Mouse (Mus musculus) midbrain, embryonic 11.5 days (tissue): ENCODE data around the gene Mup8. TPM values are rescaled to one million over a fixed set of nuclear protein-coding genes. Genes with fewer than 3 reads are reported as not detected.
"Not testable (repeated sequence)": the region's sequence is repeated elsewhere in the genome, so short reads cannot be mapped to it uniquely, and the experiment has no call there.

Source experiments
- ATAC-seq: fragments of 200-750 bp; cut with Nextera tagmentation; 2 replicates; pipeline ENCODE4 v1.8.0; 2017; ENCODE audit warnings: moderate TSS enrichment, moderate library complexity; ENCODE audit not compliant: low FRiP score
- DNase-seq: peaks from one replicate; pipeline ENCODE4 v3.0.0; 2015; ENCODE audit warnings: low spot score; ENCODE audit errors: missing footprints
- H3K27ac ChIP-seq: fragments of 300-500 bp; sonication (generic); 2 replicates; pipeline ENCODE4 v1.5.1; 2014; ENCODE audit warnings: low read depth, low read length
- H3K27me3 ChIP-seq: fragments of 300-500 bp; sonication (generic); 2 replicates; pipeline ENCODE4 v1.6.1; 2014; ENCODE audit warnings: mild to moderate bottlenecking, low read length, moderate library complexity, mixed read lengths; ENCODE audit not compliant: control insufficient read depth, insufficient read depth
- H3K36me3 ChIP-seq: fragments of 300-500 bp; sonication (generic); 2 replicates; pipeline ENCODE4 v1.6.1; 2014; ENCODE audit warnings: mild to moderate bottlenecking, low read length, moderate library complexity, mixed read lengths; ENCODE audit not compliant: control insufficient read depth, insufficient read depth
- H3K4me1 ChIP-seq: fragments of 300-500 bp; sonication (generic); 2 replicates; pipeline ENCODE4 v1.6.1; 2014; ENCODE audit warnings: low read length; ENCODE audit not compliant: control insufficient read depth, insufficient read depth
- H3K4me2 ChIP-seq: fragments of 300-500 bp; sonication (generic); 2 replicates; pipeline ENCODE4 v1.6.1; 2014; ENCODE audit warnings: mild to moderate bottlenecking, moderate library complexity
- H3K4me3 ChIP-seq: fragments of 300-500 bp; sonication (generic); 2 replicates; pipeline ENCODE4 v1.5.1; 2014; ENCODE audit warnings: low read depth, low read length
- H3K9ac ChIP-seq: fragments of 300-500 bp; sonication (generic); 2 replicates; pipeline ENCODE4 v1.6.1; 2014; ENCODE audit warnings: low read length
- H3K9me3 ChIP-seq: fragments of 300-500 bp; sonication (generic); 2 replicates; pipeline ENCODE4 v1.6.1; 2016; ENCODE audit warnings: low read length; ENCODE audit not compliant: control insufficient read depth
- WGBS: fragments of 180-500 bp; shearing (Covaris S2); extraction: QIAGEN DNeasy Blood & Tissue Kit; methylation state at CpG from one replicate; pipeline ENCODE4 v1.1.7; 2014; 5-methylcytosine and 5-hydroxymethylcytosine counted together
- polyA plus RNA-seq: library from polyadenylated mRNA; unstranded; fragments of >200 nt; fragmentation: Nextera tagmentation; extraction: Ambion mirVana; gene quantifications from 2 replicates; pipeline ENCODE4 v1.2.1, GENCODE M21; 2014

The Mup8 gene
- polyA plus RNA-seq: not detected in 2 replicates

DNA sequence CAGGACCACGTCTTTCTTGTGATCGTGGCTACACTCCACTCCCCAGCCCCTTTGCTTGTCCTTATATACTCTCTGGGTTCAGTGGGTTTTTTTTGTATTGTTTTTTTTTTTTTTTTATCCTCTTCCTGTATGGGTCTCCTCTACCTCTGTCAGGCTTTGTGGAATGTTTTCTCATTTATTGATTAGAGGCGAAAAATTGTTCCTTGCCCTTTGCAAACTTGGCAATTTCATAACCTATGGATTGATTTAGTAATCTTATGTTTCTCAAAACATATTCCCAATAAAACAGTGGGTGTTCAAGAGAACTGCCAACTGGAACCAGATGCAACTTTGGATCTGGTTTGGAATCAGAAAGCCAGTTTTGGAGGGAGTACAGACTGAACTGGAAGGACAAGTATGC, at the start of gene Mup8:
Gene Mup8 (minus strand): TSS at position 101 of the 400 bp plus-strand sequence.
- H3K4me1 ChIP-seq, H3K9ac ChIP-seq, H3K27me3 ChIP-seq, H3K4me3 ChIP-seq, H3K9me3 ChIP-seq, DNase-seq, H3K27ac ChIP-seq, H3K36me3 ChIP-seq, ATAC-seq, H3K4me2 ChIP-seq: not testable (repeated sequence)
- whole genome bisulfite sequencing: 100% methylated on average over 2 of the region's 3 CpGs

DNA sequence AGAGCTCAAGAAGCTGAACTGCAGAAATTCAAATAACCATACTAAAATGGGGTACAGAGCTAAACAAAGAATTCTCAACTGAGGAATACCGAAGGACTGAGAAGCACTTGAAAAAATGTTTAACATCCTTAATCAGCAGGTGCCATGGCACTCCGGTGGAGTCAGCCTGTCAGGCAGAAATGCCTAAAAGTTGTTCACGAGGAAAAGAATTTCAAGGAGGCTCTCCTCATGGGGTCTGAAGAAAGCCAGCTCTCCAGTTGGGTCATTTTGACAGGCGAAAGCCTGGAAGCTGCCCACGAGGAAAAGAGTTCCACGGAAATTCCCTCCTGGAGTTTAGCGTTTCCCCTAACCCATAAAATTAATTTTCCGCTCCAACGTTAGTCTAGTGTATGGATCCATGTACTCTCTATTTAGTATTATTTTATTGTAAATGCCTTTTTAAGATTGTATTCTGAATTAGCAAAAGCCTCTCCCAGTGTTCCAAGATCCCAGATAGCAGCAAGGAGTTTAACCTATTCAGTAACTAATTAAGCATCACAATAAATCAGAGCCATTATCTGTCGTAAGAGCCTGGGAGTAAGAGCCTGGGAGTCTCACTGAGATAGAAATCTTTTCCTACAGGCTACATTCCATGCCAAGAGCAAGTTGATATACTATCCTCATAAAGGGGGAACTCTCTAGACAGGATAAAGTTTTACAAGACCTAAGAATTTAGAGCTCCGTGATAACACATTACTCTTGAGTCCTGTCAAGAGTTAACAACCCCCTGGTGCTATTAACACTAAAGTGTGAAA, 43.8 kb upstream of the Mup8 start:
- H3K9me3 ChIP-seq, H3K9ac ChIP-seq, H3K4me1 ChIP-seq, H3K27ac ChIP-seq, H3K36me3 ChIP-seq, ATAC-seq, H3K4me2 ChIP-seq, H3K4me3 ChIP-seq, H3K27me3 ChIP-seq: not testable (repeated sequence)
- 85% methylated on average over 10 of the region's 11 CpGs for WGBS
- DNase-seq: peak; percentile 77

GRCm38 (mm10) chr4:60262706-60263105, 40.3 kb upstream of the Mup8 start:
- 91% methylated on average over 3 of the region's 4 CpGs for WGBS
- not testable (repeated sequence) for DNase-seq, H3K4me2 ChIP-seq, H3K9me3 ChIP-seq, H3K36me3 ChIP-seq, H3K27me3 ChIP-seq, H3K9ac ChIP-seq, H3K4me1 ChIP-seq, H3K27ac ChIP-seq, ATAC-seq, H3K4me3 ChIP-seq

Other genes starting within 250 kb of the Mup8 start
- not detected in 2 replicates for gene Mup7, start 152.1 kb downstream of the Mup8 start, polyA plus RNA-seq
- gene Mup2, start 68.3 kb downstream of the Mup8 start, polyA plus RNA-seq: not detected in 2 replicates
- gene Mup9, start 199.4 kb upstream of the Mup8 start, polyA plus RNA-seq: not detected in 2 replicates